Mouse (Mus musculus) adipocyte (in vitro differentiated cells): ENCODE data around the gene AV320801.
"Not testable (repeated sequence)": the region's sequence is repeated elsewhere in the genome, so short reads cannot be mapped to it uniquely, and the experiment has no call there.

Experiments used
- DNase-seq: peaks from one replicate; pipeline ENCODE4 v3.0.0-alpha.2; 2016; ENCODE audit warnings: low spot score

The AV320801 gene

GRCm38 (mm10) chrX:135494288-135494687 is at the start of gene AV320801:
Gene AV320801 (plus strand): TSS chrX:135494588.
- DNase-seq: not testable (repeated sequence)

- DNase-seq: not testable (repeated sequence)
Observed at GRCm38 (mm10) chrX:135464160-135464559, 30.2 kb upstream of the AV320801 start.

- not testable (repeated sequence) for DNase-seq
Observed at GRCm38 (mm10) chrX:135481902-135482301, 12.5 kb upstream of the AV320801 start.

GRCm38 (mm10) chrX:135483183-135483582 is 11.2 kb upstream of the AV320801 start:
- DNase-seq: not testable (repeated sequence)
